Mouse (Mus musculus): ENCODE results near the gene Elovl6. TPM values are rescaled to one million over a fixed set of nuclear protein-coding genes. Genes with fewer than 3 reads are reported as not detected.

Elovl6 gene
- polyA plus RNA-seq, 1 experiment from 2014 or later = 24.4 TPM

DNA sequence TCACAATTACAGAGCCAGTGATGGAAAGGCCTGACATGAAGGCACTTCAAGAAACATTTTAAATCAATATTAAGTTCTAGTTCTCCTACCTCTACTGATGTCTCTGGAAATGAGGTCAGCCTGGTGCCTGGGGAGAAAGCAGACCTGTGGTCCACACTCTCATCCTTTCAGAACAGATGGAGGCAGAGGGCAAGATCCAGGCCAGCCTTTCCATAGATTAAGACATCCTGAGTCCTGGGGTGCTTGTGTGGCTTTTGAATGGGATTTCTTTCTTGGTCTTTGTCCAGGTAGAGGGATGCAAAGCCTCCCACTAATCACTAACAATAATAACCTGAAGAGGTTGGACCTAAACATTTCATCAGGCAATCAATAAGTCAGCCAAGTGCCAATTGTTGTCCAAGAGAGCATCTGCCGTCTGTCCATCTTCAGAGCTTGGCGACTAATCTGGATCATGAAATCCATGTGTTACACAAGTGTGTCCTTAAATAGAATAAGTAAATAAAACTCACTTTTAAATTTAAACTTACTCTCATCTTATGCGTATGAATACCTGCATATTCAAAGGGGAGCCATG, 16.2 kb upstream of the Elovl6 start:
- H3K4me2 ChIP-seq (ENCODE audit: low read length) = no peak overlapping the region
- 89% methylated on average over 3 of the region's 3 CpGs for WGBS
- DNase-seq (ENCODE audit: low spot score) = no peak
- H3K4me1 ChIP-seq (ENCODE audit: control insufficient read depth, insufficient read depth, low read length) = no peaks in the 10 kb centered on the region
- no peak overlapping the region for H3K4me3 ChIP-seq (ENCODE audit: low read depth, low read length)
- no peak overlapping the region for H3K27ac ChIP-seq (ENCODE audit: low read depth, low read length)
- no peak for ATAC-seq
- H3K36me3 ChIP-seq (ENCODE audit: control insufficient read depth, insufficient read depth, low read length) = no peaks in the 10 kb centered on the region
- no peaks in the 10 kb centered on the region for H3K27me3 ChIP-seq (replicated peaks; ENCODE audit: control insufficient read depth, insufficient read depth, low read length)
- no peak overlapping the region for H3K9ac ChIP-seq (ENCODE audit: low read length)
- no peaks in the 10 kb centered on the region for H3K9me3 ChIP-seq (replicated peaks; ENCODE audit: control insufficient read depth, low read length)

DNA sequence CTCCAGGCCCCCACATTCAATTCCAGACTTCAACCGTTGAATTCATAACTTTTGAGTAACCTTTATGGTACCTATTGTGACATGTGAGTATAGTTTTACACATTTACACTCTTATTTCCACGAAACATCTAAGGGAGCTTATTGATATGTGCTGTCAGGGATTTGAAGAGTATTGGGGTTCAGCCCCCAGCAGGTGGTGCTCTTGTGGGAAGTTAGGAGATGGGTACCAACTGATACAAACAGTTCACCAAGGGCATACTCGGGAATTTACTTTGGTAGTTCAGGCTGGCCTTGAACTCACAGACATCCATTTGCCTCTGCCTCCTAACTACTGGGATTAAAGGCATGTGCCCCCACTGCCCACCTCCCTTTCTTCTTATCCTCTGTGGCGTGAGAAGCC, 11.7 kb upstream of the Elovl6 start:
- WGBS = 75% methylated on average over 4 of the region's 4 CpGs
- Histone ChIP-seq H3K4me3 (ENCODE audit: low read depth, low read length) (no peak overlapping the region), H3K27ac (ENCODE audit: low read depth, low read length) (no peak overlapping the region), H3K36me3 (ENCODE audit: control insufficient read depth, insufficient read depth, low read length) (no peaks in the 10 kb centered on the region), H3K4me1 (ENCODE audit: control insufficient read depth, insufficient read depth, low read length) (no peaks in the 10 kb centered on the region), H3K9ac (ENCODE audit: low read length) (no peak overlapping the region), H3K4me2 (ENCODE audit: low read length) (no peak overlapping the region), H3K27me3 (replicated peaks; ENCODE audit: control insufficient read depth, insufficient read depth, low read length) (no peaks in the 10 kb centered on the region), H3K9me3 (replicated peaks; ENCODE audit: control insufficient read depth, low read length) (no peaks in the 10 kb centered on the region)
- ATAC-seq = no peak
- no peak for DNase-seq (ENCODE audit: low spot score)

DNA sequence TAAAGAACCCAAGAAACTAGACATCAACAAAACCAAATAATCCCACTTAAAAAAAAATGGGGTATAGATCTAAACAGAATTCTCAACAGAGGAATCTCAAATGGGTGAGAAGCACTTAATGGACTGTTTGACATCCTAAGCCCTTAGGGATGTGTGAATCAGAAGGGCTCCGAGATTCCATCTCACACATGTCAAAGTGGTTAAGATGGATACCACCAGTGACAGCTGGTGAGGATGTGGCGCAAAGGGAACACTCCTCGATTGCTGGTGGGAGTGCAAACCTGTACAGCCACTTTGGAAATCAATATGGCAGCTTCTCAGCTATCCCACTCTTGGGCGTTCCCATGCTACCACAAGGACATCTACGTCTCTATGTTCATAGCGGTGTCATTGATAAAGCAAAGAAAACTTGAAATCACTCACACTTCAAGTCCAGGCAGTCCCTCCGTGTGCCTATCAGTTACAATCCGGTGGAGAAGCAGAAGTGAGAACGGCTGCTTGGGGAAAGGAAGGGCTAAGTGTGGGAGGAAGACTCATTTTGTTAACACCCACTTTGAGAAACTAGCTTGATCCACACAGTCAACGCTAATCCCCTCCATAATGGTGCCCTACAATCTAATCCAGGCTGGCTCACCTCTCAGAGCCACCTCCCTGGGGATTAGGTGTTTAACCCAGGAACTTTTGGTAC, 8.6 kb upstream of the Elovl6 start:
- H3K27ac ChIP-seq (ENCODE audit: low read depth, low read length) = no peak overlapping the region
- no peak overlapping the region for H3K9ac ChIP-seq (ENCODE audit: low read length)
- H3K4me3 ChIP-seq (ENCODE audit: low read depth, low read length) = no peak overlapping the region
- no peaks in the 10 kb centered on the region for H3K4me1 ChIP-seq (ENCODE audit: control insufficient read depth, insufficient read depth, low read length)
- WGBS = 91% methylated on average over 10 of the region's 10 CpGs
- DNase-seq (ENCODE audit: low spot score) (no peak), ATAC-seq (no peak)
- no peaks in the 10 kb centered on the region for H3K9me3 ChIP-seq (replicated peaks; ENCODE audit: control insufficient read depth, low read length)
- no peak overlapping the region for H3K4me2 ChIP-seq (ENCODE audit: low read length)
- H3K27me3 ChIP-seq (replicated peaks; ENCODE audit: control insufficient read depth, insufficient read depth, low read length) = no peaks in the 10 kb centered on the region
- no peaks in the 10 kb centered on the region for H3K36me3 ChIP-seq (ENCODE audit: control insufficient read depth, insufficient read depth, low read length)

DNA sequence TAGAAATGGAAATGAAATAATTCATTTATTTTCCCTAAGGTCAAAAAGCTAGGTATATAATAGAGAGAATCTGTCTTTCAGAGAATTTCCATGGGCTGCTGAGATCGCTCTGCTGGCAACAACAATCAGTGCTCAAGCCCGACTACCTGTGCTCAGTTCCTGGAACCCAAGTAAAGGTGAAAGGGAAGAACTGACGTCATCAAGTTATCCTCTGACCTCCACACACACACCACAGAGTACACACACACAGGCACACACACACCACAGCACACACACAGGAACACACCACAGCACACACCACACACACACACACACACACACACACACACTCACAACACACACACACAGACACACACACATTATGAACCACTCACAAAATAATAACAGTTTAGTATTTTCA, 5.1 kb upstream of the Elovl6 start:
- no peak for DNase-seq (ENCODE audit: low spot score)
- H3K4me1 ChIP-seq (ENCODE audit: control insufficient read depth, insufficient read depth, low read length) = 0 out of 2 replicates have a peak, but pooled peaks cover 3% of the 10 kb centered on the region
- H3K36me3 ChIP-seq (ENCODE audit: control insufficient read depth, insufficient read depth, low read length) = no peaks in the 10 kb centered on the region
- no peak overlapping the region for H3K27ac ChIP-seq (ENCODE audit: low read depth, low read length)
- no peaks in the 10 kb centered on the region for H3K27me3 ChIP-seq (replicated peaks; ENCODE audit: control insufficient read depth, insufficient read depth, low read length)
- no peak overlapping the region for H3K9ac ChIP-seq (ENCODE audit: low read length)
- no peak overlapping the region for H3K4me3 ChIP-seq (ENCODE audit: low read depth, low read length)
- ATAC-seq = no peak
- no peak overlapping the region for H3K4me2 ChIP-seq (ENCODE audit: low read length)
- WGBS = 84% methylated on average over 3 of the region's 3 CpGs
- no peaks in the 10 kb centered on the region for H3K9me3 ChIP-seq (replicated peaks; ENCODE audit: control insufficient read depth, low read length)

DNA sequence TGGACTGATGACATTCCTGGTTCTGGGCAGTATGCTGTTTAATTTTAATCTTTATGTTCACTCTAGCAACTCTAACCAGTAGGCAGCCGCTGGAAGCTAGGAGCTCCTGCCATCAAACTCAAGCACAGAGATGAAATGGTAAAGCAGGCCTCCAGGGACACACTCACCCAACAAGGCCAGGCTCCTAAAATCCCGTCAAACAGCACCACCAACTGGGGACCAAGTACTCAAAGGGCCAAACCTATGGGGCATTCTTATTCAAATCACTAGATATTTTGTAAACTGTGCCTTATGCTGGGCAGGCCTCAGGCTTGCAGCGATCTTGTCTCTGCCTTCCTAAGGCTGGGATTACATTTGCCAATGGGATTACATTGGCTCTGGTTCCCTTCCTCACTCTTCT, 2.8 kb upstream of the Elovl6 start:
- Histone ChIP-seq H3K36me3 (ENCODE audit: control insufficient read depth, insufficient read depth, low read length) (no peaks in the 10 kb centered on the region), H3K4me3 (ENCODE audit: low read depth, low read length) (no peak overlapping the region), H3K27ac (ENCODE audit: low read depth, low read length) (no peak overlapping the region), H3K4me1 (ENCODE audit: control insufficient read depth, insufficient read depth, low read length) (0 out of 2 replicates have a peak, but pooled peaks cover 3% of the 10 kb centered on the region), H3K27me3 (replicated peaks; ENCODE audit: control insufficient read depth, insufficient read depth, low read length) (no peaks in the 10 kb centered on the region), H3K4me2 (ENCODE audit: low read length) (no peak overlapping the region), H3K9me3 (replicated peaks; ENCODE audit: control insufficient read depth, low read length) (no peaks in the 10 kb centered on the region), H3K9ac (ENCODE audit: low read length) (no peak overlapping the region)
- ATAC-seq (no peak), DNase-seq (ENCODE audit: low spot score) (no peak)
- WGBS = 48% methylated on average over 3 of the region's 3 CpGs

DNA sequence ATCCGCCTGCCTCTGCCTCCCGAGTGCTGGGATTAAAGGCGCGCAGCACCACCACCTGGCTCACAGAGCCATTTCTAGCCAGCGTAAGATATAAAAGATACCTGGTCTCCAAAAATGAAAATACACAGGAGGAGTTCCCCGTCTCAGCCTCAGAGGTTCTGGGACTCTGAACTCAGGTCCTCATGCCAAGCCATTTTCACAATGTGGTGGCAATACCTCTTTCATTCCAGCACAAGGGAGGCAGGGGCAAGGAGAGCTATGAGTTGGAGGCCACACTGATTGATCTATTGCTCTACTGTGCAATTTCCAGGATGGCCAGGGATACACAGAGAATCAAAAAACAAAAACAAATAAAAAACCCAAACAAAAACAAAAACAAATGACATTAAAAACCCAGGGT, 1.7 kb upstream of the Elovl6 start:
- H3K9me3 ChIP-seq (replicated peaks; ENCODE audit: control insufficient read depth, low read length) = no peaks in the 10 kb centered on the region
- H3K9ac ChIP-seq (ENCODE audit: low read length) = no peak overlapping the region
- no peak for ATAC-seq
- no peak overlapping the region for H3K4me2 ChIP-seq (ENCODE audit: low read length)
- DNase-seq (ENCODE audit: low spot score) = no peak
- no peak overlapping the region for H3K4me3 ChIP-seq (ENCODE audit: low read depth, low read length)
- no peaks in the 10 kb centered on the region for H3K27me3 ChIP-seq (replicated peaks; ENCODE audit: control insufficient read depth, insufficient read depth, low read length)
- WGBS = 97% methylated on average over 6 of the region's 6 CpGs
- no peak overlapping the region for H3K27ac ChIP-seq (ENCODE audit: low read depth, low read length)
- no peaks in the 10 kb centered on the region for H3K36me3 ChIP-seq (ENCODE audit: control insufficient read depth, insufficient read depth, low read length)
- H3K4me1 ChIP-seq (ENCODE audit: control insufficient read depth, insufficient read depth, low read length) = peaks cover 9% of the 10 kb centered on the region

DNA sequence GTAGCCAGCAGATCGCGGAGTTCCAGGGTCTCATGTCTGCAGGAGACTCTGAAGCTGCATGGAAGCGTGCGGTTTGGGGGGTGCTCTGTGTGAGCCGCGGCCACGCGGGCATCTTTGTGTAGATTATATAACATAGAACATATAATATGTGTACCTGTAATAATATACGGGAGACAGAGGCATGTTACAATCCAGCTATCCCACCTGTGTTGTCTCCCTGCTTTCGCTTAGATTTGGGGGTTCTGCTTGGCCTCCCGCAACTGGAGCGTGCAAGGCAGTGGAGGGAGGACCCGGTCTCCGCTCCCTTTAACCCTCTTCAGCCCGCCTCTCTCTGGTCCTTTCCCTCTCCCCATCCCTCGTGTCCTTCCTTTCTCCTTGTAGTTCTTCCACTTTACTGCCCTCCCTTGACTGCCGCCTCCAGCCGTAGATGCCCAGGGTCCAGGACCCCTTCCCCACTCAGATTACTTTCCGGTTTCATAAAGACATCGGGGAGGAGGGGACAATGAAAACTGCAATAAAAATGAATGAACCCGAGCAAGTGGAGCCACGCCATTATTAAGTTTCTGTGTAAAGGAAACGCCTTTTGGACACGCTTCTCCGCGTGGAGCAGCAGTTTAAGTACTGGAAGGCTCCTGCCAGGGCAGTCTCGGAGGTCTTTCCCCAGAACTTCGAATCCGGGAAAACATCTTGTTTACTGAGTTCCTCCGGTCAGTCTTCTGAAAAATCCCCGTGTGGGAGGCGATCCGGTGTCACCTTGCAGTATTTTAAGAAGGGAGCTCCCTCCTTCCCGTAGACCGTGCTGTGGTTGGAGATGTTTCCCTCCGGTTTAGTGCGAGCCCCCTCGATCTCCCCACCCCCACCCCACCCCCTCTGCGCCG, 949 bp downstream of the Elovl6 start:
- DNase-seq (ENCODE audit: low spot score) = peak; percentile 72
- Histone ChIP-seq H3K4me1 (ENCODE audit: control insufficient read depth, insufficient read depth, low read length) (peaks cover 25% of the 10 kb centered on the region), H3K4me2 (ENCODE audit: low read length) (peak overlapping the region; percentile 76), H3K9me3 (replicated peaks; ENCODE audit: control insufficient read depth, low read length) (no peaks in the 10 kb centered on the region), H3K9ac (ENCODE audit: low read length) (peak overlapping the region; percentile 95), H3K4me3 (ENCODE audit: low read depth, low read length) (peak overlapping the region; percentile 73), H3K27me3 (replicated peaks; ENCODE audit: control insufficient read depth, insufficient read depth, low read length) (no peaks in the 10 kb centered on the region), H3K27ac (ENCODE audit: low read depth, low read length) (peak overlapping the region; percentile 98), H3K36me3 (ENCODE audit: control insufficient read depth, insufficient read depth, low read length) (no peaks in the 10 kb centered on the region)
- ATAC-seq = peak; percentile 10; the same call in 1 of the 2 replicates
- under 1% methylated on average over 40 of the region's 40 CpGs for WGBS

DNA sequence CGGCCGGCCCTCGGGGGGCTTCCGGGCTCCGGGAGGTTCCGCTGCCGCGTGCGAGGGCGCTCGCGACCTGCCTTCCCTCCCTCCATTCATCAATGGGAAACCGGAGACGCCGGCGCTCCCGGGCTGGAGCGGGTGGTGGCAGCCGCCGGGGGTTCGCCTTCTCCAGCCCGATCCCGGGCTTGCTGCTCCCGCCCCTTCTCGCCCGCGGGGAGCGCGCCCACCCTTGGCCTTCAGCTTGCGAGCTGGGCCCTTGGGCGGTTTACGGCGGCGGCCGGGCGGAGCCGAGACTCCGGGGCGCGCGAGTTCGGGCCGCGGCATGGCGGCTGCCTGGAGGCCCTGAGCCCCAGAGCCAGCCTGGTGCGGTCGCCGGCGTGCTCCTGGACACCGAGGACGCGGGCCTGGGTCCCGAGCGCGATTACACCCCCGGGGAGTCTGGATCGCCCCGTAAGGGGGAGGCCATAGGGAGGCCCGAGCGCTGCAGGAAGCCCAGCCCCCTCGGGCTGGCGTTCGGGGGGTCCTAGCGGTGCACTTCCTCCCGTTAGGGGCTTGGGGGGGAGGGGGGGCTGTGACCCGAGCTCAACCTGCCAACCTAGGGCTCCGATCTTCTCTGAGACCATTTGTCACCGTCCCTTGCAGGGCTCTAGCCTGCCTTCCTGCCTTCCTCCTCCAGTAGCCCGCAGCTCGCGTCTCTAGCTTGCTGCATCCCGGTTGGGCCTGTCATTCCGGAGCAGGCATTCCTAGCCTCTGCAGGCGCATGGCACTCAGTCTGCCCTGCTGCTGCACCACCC, 1.8 kb downstream of the Elovl6 start:
- ATAC-seq = peak; percentile 35
- DNase-seq (ENCODE audit: low spot score) = peak; percentile 67
- H3K36me3 ChIP-seq (ENCODE audit: control insufficient read depth, insufficient read depth, low read length) = no peaks in the 10 kb centered on the region
- H3K27ac ChIP-seq (ENCODE audit: low read depth, low read length) = peak overlapping the region; percentile 98
- no peaks in the 10 kb centered on the region for H3K27me3 ChIP-seq (replicated peaks; ENCODE audit: control insufficient read depth, insufficient read depth, low read length)
- H3K9me3 ChIP-seq (replicated peaks; ENCODE audit: control insufficient read depth, low read length) = no peaks in the 10 kb centered on the region
- H3K9ac ChIP-seq (ENCODE audit: low read length) = peak overlapping the region; percentile 95
- peak overlapping the region; percentile 76 for H3K4me2 ChIP-seq (ENCODE audit: low read length)
- peaks cover 25% of the 10 kb centered on the region for H3K4me1 ChIP-seq (ENCODE audit: control insufficient read depth, insufficient read depth, low read length)
- peak overlapping the region; percentile 73 for H3K4me3 ChIP-seq (ENCODE audit: low read depth, low read length)
- under 1% methylated on average over 58 of the region's 74 CpGs for WGBS

Data from forebrain, embryonic 14.5 days (tissue).